Mouse (Mus musculus) liver, embryonic 12.5 days (tissue): ENCODE data around the gene Tbc1d16. TPM values are rescaled to one million over a fixed set of nuclear protein-coding genes. Genes with fewer than 3 reads are reported as not detected.
"Not testable (repeated sequence)": the region's sequence is repeated elsewhere in the genome, so short reads cannot be mapped to it uniquely, and the experiment has no call there.

Experiments
- ATAC-seq: fragments of 200-750 bp; cut with Nextera tagmentation; 2 replicates; pipeline ENCODE4 v1.8.0; 2017; ENCODE audit warnings: moderate number of reproducible peaks, mild to moderate bottlenecking, moderate library complexity
- H3K27ac ChIP-seq: fragments of 300-500 bp; sonication (generic); 2 replicates; pipeline ENCODE4 v1.5.1; 2016; ENCODE audit warnings: mild to moderate bottlenecking
- H3K27me3 ChIP-seq: fragments of 300-500 bp; sonication (generic); replicated peaks from 2 replicates; pipeline ENCODE4 v1.6.1; 2016; ENCODE audit warnings: mild to moderate bottlenecking, moderate library complexity
- H3K36me3 ChIP-seq: fragments of 300-500 bp; sonication (generic); 2 replicates; pipeline ENCODE4 v1.6.1; 2016; ENCODE audit warnings: mild to moderate bottlenecking, moderate library complexity
- H3K4me1 ChIP-seq: fragments of 300-500 bp; sonication (generic); 2 replicates; pipeline ENCODE4 v1.6.1; 2016
- H3K4me2 ChIP-seq: fragments of 300-500 bp; sonication (generic); 2 replicates; pipeline ENCODE4 v1.6.1; 2016; ENCODE audit warnings: mild to moderate bottlenecking, moderate library complexity
- H3K4me3 ChIP-seq: fragments of 300-500 bp; sonication (generic); 2 replicates; pipeline ENCODE4 v1.5.1; 2016; ENCODE audit warnings: mild to moderate bottlenecking, moderate library complexity
- H3K9ac ChIP-seq: fragments of 300-500 bp; sonication (generic); 2 replicates; pipeline ENCODE4 v1.6.1; 2016; ENCODE audit warnings: mild to moderate bottlenecking, moderate library complexity
- H3K9me3 ChIP-seq: fragments of 300-500 bp; sonication (generic); replicated peaks from 2 replicates; pipeline ENCODE4 v1.6.1; 2016; ENCODE audit warnings: mild to moderate bottlenecking, moderate library complexity
- WGBS: fragments of 180-500 bp; shearing (Covaris S2); methylation state at CpG from one replicate; pipeline ENCODE4 v1.1.7; 2016; ENCODE audit not compliant: insufficient replicate concordance; 5-methylcytosine and 5-hydroxymethylcytosine counted together
- polyA plus RNA-seq: library from polyadenylated mRNA; unstranded; fragments of >200 nt; fragmentation: Nextera tagmentation; extraction: Ambion mirVana; gene quantifications from 2 replicates; pipeline ENCODE4 v1.2.1, GENCODE M21; 2016

The Tbc1d16 gene
- polyA plus RNA-seq, 1 experiment from 2014 or later = 1.8 TPM

DNA sequence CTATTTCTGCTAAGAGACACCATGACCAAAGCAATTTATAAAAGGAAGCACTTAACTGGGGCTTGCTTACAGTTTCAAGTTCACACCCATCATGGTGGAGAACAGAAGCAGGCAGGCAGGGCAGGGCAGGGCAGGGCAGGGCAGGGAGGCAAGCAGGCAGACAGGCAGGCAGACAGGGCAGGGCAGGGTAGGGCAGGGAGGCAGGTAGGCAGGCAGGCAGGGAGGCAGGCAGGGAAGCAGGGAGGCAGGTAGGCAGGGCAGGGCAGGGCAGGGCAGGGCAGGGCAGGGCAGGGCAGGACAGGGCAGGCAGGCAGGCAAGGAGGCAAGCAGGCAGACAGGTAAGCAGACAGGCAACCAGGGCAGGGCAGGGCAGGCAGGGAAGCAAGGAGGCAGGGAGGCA lies 115.6 kb downstream of the Tbc1d16 start:
- H3K27ac ChIP-seq = no peak overlapping the region
- H3K9me3 ChIP-seq = no peaks in the 10 kb centered on the region
- H3K36me3 ChIP-seq = no peaks in the 10 kb centered on the region
- H3K4me1 ChIP-seq = no peaks in the 10 kb centered on the region
- ATAC-seq = no peak
- peaks cover 38% of the 10 kb centered on the region for H3K27me3 ChIP-seq
- H3K4me2 ChIP-seq = no peak overlapping the region
- no peak overlapping the region for H3K9ac ChIP-seq
- no peak overlapping the region for H3K4me3 ChIP-seq

DNA sequence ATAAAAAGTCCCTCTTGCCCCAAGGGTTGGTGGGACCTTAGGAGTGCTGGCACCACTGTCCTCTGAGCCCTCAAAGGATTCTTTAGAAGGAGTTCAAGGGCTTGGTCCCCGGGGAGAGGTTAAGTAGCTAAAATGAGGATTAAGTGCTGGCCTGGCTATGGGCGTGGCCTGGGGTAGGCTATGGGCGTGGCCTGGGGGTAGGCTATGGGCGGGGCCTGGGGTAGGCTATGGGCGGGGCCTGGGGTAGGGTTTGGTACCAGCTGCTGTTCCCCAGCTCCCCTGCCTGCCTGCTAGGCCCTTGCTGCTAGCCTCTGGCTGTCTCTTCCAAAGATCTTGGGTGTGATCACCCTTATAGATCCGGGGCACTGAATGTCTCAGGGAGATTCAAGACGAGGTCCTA lies 117.0 kb downstream of the Tbc1d16 start:
- WGBS = 17% methylated on average over 7 of the region's 7 CpGs
- Histone ChIP-seq H3K36me3 (no peaks in the 10 kb centered on the region), H3K9me3 (no peaks in the 10 kb centered on the region), H3K4me1 (peaks cover 4% of the 10 kb centered on the region; the same call in 1 of the 2 replicates), H3K4me3 (no peak overlapping the region), H3K9ac (no peak overlapping the region), H3K27ac (no peak overlapping the region), H3K4me2 (no peak overlapping the region), H3K27me3 (peaks cover 52% of the 10 kb centered on the region)
- peak; percentile 21; the same call in 1 of the 2 replicates for ATAC-seq

DNA sequence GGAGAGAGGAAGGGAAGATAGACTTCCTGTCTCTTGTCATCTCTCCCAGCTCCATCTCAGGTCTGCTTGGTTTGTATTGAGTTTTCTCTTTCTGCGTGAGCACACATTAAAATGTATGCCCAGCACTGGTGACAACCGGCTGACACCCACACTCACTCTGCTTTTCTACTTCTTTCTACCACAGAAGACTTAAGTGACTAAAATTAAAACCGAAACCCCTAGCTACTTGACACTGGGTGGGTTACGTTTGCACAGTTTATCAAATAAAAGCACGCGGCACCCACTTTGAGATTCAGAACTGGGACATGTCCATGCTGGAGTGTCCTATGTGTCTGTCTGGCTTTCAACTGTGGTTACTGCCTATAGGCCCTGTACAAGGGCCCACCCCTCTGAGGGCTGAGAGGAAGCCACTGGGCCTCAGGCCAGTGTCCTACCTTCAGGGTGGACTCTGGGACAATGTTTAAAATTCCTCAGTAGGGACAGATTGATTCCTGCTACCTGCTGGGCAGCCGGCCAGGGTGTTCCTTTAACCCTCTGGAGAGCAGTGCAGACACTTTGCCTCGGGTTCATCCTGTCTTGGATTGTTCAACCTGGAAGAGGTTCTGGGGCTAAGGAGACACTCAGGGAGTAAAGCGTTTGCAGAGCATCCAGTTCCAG lies 118.8 kb downstream of the Tbc1d16 start:
- Histone ChIP-seq H3K4me1 (peaks cover 13% of the 10 kb centered on the region; the same call in 1 of the 2 replicates), H3K9me3 (no peaks in the 10 kb centered on the region), H3K4me2 (no peak overlapping the region), H3K4me3 (no peak overlapping the region), H3K27ac (no peak overlapping the region), H3K36me3 (no peaks in the 10 kb centered on the region), H3K27me3 (peaks cover 51% of the 10 kb centered on the region), H3K9ac (no peak overlapping the region)
- WGBS = 58% methylated on average over 9 of the region's 9 CpGs
- ATAC-seq = no peak

DNA sequence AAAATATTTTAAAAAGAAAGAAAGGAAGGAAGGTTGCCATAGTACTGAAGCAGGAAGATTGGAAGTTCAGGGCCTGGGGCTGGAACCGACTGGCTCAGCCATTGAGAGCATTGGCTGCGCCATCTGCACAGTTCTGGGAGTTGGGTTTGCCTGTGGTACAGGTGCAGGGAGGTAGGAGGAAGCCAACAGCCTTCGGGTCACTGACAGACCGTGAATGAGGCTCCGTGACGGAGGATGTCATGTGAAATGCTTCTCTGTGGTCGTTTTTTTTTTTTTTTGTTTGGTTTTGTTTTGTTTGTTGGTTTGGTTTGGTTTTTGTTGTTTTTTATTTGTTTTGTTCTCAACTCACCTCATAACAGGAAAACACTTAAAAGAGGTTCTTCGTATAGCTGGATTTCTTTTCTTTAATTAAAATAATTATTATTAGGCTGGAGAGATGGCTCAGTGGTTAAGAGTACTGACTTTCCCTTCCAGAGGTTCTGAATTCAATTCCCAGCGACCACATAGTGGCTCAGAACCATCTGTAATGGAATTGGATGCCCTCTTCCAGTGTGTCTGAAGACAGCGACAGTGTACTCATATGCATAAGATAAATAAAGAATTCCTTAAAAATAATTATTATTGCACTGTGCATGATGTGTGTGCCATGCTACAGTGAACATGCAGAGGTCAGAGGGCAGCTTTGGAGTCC lies 119.6 kb downstream of the Tbc1d16 start:
- no peak overlapping the region for H3K27ac ChIP-seq
- no peak for ATAC-seq
- H3K27me3 ChIP-seq = peaks cover 51% of the 10 kb centered on the region
- no peak overlapping the region for H3K4me3 ChIP-seq
- no peak overlapping the region for H3K9ac ChIP-seq
- H3K4me1 ChIP-seq = peaks cover 13% of the 10 kb centered on the region; the same call in 1 of the 2 replicates
- 54% methylated on average over 10 of the region's 10 CpGs for WGBS
- H3K36me3 ChIP-seq = no peaks in the 10 kb centered on the region
- no peak overlapping the region for H3K4me2 ChIP-seq
- H3K9me3 ChIP-seq = no peaks in the 10 kb centered on the region

DNA sequence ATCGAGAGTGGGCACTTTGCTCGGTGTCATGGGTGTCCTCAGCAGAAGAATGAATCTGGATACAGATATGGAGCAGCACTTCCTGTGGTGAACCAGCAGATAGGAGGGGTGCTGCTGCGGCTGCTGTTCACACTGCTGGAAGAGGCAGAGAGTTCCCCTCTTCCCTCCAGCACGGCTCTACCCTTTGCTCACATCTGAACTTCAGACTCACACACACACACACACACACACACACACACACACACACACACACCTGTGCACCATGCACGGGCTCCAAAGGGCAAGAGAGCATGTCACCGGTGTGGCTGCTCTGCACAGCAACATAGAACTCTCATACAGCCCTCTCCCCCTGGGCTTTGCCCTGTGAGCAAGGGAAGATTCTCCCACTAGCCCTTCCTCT lies 122.0 kb downstream of the Tbc1d16 start:
- WGBS = 22% methylated on average over 6 of the region's 6 CpGs
- H3K4me3 ChIP-seq = no peak overlapping the region
- peaks cover 57% of the 10 kb centered on the region for H3K27me3 ChIP-seq
- peaks cover 13% of the 10 kb centered on the region; the same call in 1 of the 2 replicates for H3K4me1 ChIP-seq
- no peaks in the 10 kb centered on the region for H3K9me3 ChIP-seq
- H3K36me3 ChIP-seq = no peaks in the 10 kb centered on the region
- H3K9ac ChIP-seq = no peak overlapping the region
- 0 out of 2 replicates have a peak overlapping the region, but pooled peaks have one; percentile 8 for H3K4me2 ChIP-seq
- ATAC-seq = peak; percentile 48; the same call in 1 of the 2 replicates
- no peak overlapping the region for H3K27ac ChIP-seq

DNA sequence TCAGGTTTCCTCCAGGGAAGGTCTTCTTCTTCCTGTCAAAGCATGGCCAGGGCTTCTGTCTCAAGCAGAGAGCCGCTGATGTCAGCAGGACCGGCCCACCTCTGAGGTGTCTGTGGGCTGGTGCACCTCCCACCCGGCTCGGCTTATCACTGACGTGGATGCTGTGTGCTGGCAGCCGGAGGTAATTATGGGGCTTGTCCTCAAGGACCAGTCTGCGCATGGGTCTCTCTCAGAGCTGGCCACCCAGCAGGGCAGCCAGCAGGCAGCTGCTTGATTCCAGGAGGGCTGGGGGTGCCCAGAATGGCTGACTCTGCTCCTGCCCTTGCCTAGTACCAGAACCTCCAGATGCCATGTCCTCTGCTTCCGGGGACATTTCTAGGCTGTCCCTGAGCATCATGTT lies 122.6 kb downstream of the Tbc1d16 start:
- Histone ChIP-seq H3K4me3 (no peak overlapping the region), H3K4me2 (peak overlapping the region; percentile 8; the same call in 1 of the 2 replicates), H3K36me3 (no peaks in the 10 kb centered on the region), H3K27me3 (peaks cover 63% of the 10 kb centered on the region), H3K9ac (no peak overlapping the region), H3K27ac (no peak overlapping the region), H3K4me1 (peaks cover 13% of the 10 kb centered on the region; the same call in 1 of the 2 replicates), H3K9me3 (no peaks in the 10 kb centered on the region)
- WGBS = 32% methylated on average over 8 of the region's 8 CpGs
- ATAC-seq = no peak

DNA sequence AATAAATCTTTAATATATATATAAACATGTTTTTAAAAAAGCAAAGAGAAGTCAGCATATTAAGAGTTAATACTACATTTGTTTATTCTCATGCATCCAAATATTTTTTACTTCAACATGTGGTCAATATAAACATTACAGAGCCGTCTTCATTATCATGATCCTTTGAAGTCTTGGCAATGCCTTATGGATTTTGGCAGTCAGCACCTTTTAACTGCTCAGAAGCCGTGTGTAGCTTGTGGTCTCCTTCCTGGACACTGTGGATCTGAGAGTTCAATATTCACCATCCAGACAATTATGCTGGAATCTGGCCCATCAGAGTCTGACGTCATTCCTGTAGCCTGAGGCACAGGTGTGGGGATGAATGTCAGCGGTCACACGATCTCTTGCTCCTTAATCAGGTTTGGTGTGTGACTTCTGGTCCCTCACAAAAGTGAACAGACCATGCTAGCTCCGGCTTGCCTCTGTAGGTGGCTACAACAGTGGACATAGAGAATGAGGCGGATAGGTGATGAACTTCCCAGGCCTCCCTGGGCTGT lies 123.2 kb downstream of the Tbc1d16 start:
- ATAC-seq = no peak
- H3K4me2 ChIP-seq = no peak overlapping the region
- WGBS = 59% methylated on average over 7 of the region's 7 CpGs

DNA sequence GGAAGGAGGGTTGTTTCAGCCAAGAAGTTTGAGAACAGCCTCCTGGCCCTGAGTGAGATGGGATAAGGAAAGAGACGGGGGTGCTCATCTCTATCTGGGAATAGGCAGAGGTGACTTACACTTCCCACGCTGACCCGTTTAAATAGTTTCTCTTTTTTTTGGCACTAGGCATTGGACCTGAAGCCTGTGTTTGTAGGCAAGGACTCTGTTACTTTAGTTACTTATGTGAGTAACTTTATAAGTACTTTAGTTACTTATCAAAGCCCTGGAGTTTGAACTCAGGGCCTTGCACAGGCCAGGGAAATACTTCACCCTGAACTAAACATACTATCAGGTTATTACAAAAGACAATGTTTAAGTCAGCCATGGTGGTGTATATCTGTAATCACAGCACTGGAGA lies 124.3 kb downstream of the Tbc1d16 start:
- ATAC-seq = no peak
- Histone ChIP-seq H3K4me3 (no peak overlapping the region), H3K4me1 (peaks cover 13% of the 10 kb centered on the region; the same call in 1 of the 2 replicates), H3K4me2 (no peak overlapping the region), H3K27ac (no peak overlapping the region), H3K27me3 (peaks cover 68% of the 10 kb centered on the region), H3K9me3 (no peaks in the 10 kb centered on the region), H3K9ac (no peak overlapping the region), H3K36me3 (no peaks in the 10 kb centered on the region)
- 61% methylated on average over 3 of the region's 3 CpGs for WGBS

More for the DNA sequence above, 123.2 kb downstream of the Tbc1d16 start:
- H3K36me3 ChIP-seq = no peaks in the 10 kb centered on the region
- peaks cover 13% of the 10 kb centered on the region; the same call in 1 of the 2 replicates for H3K4me1 ChIP-seq
- peaks cover 65% of the 10 kb centered on the region for H3K27me3 ChIP-seq
- H3K9me3 ChIP-seq = no peaks in the 10 kb centered on the region
- no peak overlapping the region for H3K4me3 ChIP-seq
- no peak overlapping the region for H3K27ac ChIP-seq
- no peak overlapping the region for H3K9ac ChIP-seq

DNA sequence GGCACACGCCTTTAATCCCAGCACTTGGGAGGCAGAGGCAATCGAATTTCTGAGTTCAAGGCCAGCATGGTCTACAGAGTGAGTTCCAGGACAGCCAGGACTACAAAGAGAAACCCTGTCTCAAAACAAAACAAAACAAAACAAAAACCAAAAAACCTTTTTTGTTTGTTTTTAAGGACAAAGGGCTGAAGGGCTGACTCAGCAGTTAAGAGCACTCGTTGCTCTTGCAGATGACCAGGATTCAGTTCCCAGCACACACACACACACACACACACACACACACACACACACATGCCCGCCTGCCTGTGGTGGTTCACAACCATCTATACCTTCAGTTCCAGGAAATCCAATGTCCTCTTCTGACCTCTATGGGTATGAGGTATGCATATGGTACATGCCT lies 127.9 kb downstream of the Tbc1d16 start:
- 34% methylated on average over 4 of the region's 4 CpGs for WGBS
- H3K27ac ChIP-seq, H3K4me3 ChIP-seq, H3K4me2 ChIP-seq, ATAC-seq, H3K9me3 ChIP-seq, H3K36me3 ChIP-seq, H3K9ac ChIP-seq, H3K4me1 ChIP-seq: not testable (repeated sequence)
- H3K27me3 ChIP-seq = peaks cover 66% of the 10 kb centered on the region

DNA sequence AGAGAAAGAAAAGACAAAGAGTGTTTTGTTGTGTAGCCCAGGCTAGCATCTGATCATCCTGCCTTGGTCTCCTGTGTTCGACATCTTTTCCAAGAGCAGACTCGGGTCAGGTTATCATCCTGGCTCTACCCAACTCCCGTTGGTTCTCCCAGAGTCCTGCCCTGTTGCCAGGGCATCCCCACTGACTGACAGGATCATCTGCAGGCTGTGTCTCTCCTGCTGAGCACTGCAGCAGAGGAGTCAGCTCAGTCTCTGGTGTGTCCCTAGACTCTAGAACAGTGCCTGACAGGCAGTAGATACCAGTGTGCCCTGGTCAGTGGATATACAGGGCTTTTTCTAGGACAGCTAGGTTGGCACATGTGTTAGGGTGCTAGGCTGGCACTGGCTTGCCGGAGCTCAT lies 130.1 kb downstream of the Tbc1d16 start:
- ATAC-seq = no peak
- Histone ChIP-seq H3K9me3 (no peaks in the 10 kb centered on the region), H3K4me2 (no peak overlapping the region), H3K4me1 (no peaks in the 10 kb centered on the region), H3K4me3 (no peak overlapping the region), H3K36me3 (no peaks in the 10 kb centered on the region), H3K27me3 (peaks cover 75% of the 10 kb centered on the region), H3K9ac (no peak overlapping the region), H3K27ac (no peak overlapping the region)
- WGBS = 41% methylated on average over 4 of the region's 4 CpGs

DNA sequence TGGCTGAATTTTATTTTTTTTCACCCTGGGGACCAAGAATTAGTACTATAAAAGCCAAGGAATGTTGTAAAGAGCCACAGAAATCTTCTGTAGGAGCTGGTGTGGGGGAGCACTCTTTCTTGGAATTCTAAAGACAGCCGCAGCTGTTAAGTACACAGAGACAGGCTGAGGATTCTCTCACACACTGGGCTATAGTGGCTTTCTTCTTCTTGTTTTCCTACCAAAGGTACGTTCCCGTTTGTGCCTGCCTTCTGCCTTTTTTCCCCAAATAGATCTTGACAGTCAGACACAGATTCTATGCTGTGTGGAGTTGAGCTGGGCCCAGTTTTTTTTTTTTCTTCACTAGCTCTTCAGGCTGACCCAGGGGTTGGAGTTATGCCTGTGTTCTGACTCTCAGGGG lies 132.9 kb downstream of the Tbc1d16 start:
- Histone ChIP-seq H3K27me3 (peaks cover 89% of the 10 kb centered on the region), H3K9me3 (no peaks in the 10 kb centered on the region), H3K9ac (no peak overlapping the region), H3K27ac (no peak overlapping the region), H3K4me1 (peaks cover 8% of the 10 kb centered on the region), H3K36me3 (no peaks in the 10 kb centered on the region), H3K4me2 (no peak overlapping the region), H3K4me3 (no peak overlapping the region)
- WGBS = 43% methylated on average over 3 of the region's 3 CpGs
- ATAC-seq = no peak

DNA sequence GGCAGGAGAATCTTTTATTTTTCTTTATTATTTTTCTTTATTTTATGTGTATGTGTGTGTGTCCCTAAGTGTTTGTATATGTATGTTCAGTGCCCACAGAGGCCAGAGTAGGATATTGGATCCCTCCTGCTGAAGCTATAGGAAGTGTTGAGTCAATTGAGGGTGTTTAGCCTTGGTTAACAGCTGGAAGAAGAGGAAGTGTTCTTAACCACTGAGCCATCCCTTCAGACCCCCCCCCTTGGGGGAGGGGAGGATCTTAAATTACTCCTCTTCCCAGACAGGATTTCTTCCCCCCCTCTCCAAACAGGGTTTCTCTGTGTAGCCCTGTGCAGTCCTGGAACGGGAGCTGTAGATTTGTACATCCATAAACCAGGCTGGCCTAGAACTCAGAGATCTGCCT lies 135.0 kb downstream of the Tbc1d16 start:
- peaks cover 94% of the 10 kb centered on the region for H3K27me3 ChIP-seq
- ATAC-seq = no peak
- H3K4me2 ChIP-seq = no peak overlapping the region
- no peak overlapping the region for H3K4me3 ChIP-seq
- H3K9ac ChIP-seq = no peak overlapping the region
- H3K9me3 ChIP-seq = no peaks in the 10 kb centered on the region
- no peaks in the 10 kb centered on the region for H3K36me3 ChIP-seq
- H3K4me1 ChIP-seq = peaks cover 27% of the 10 kb centered on the region
- no peak overlapping the region for H3K27ac ChIP-seq
- WGBS = 57% methylated on average over 1 of the region's 1 CpGs
